Mouse (Mus musculus): Measurements from ENCODE around the gene Pacrg. TPM values are rescaled to one million over a fixed set of nuclear protein-coding genes. Genes with fewer than 3 reads are reported as not detected.

Pacrg gene
- polyA plus RNA-seq, 1 experiment from 2014 or later: 9.2 TPM

- no peaks in the 10 kb centered on the region for H3K9me3 ChIP-seq (ENCODE audit: control insufficient read depth, low read length)
- DNase-seq: no peak
- no peak overlapping the region for H3K9ac ChIP-seq (replicated peaks; ENCODE audit: low read length)
- 82% methylated on average over 4 of the region's 4 CpGs for WGBS
- no peak overlapping the region for H3K4me2 ChIP-seq (ENCODE audit: low read length)
- H3K4me3 ChIP-seq (replicated peaks; ENCODE audit: low read depth, low read length): no peak overlapping the region
- no peak overlapping the region for H3K27ac ChIP-seq (replicated peaks; ENCODE audit: low read depth, low read length)
- ATAC-seq (ENCODE audit: low FRiP score, low TSS enrichment): no peak
- no peaks in the 10 kb centered on the region for H3K36me3 ChIP-seq (ENCODE audit: control insufficient read depth, insufficient read depth, low read length)
- no peaks in the 10 kb centered on the region for H3K27me3 ChIP-seq (ENCODE audit: control insufficient read depth, insufficient read depth, low read length)
- H3K4me1 ChIP-seq (ENCODE audit: control insufficient read depth, insufficient read depth, low read length): no peaks in the 10 kb centered on the region
These were observed 178.8 kb downstream of the Pacrg start for GRCm38 (mm10) chr17:10661294-10661693.

- no peak overlapping the region for H3K9ac ChIP-seq (replicated peaks; ENCODE audit: low read length)
- no peak overlapping the region for H3K27ac ChIP-seq (replicated peaks; ENCODE audit: low read depth, low read length)
- ATAC-seq (ENCODE audit: low FRiP score, low TSS enrichment) (no peak), DNase-seq (no peak)
- no peak overlapping the region for H3K4me3 ChIP-seq (replicated peaks; ENCODE audit: low read depth, low read length)
- no peaks in the 10 kb centered on the region for H3K4me1 ChIP-seq (ENCODE audit: control insufficient read depth, insufficient read depth, low read length)
- H3K4me2 ChIP-seq (ENCODE audit: low read length): no peak overlapping the region
- H3K9me3 ChIP-seq (ENCODE audit: control insufficient read depth, low read length): no peaks in the 10 kb centered on the region
- WGBS: 92% methylated on average over 7 of the region's 7 CpGs
- no peaks in the 10 kb centered on the region for H3K36me3 ChIP-seq (ENCODE audit: control insufficient read depth, insufficient read depth, low read length)
- H3K27me3 ChIP-seq (ENCODE audit: control insufficient read depth, insufficient read depth, low read length): no peaks in the 10 kb centered on the region
These were observed 196.5 kb downstream of the Pacrg start for GRCm38 (mm10) chr17:10643604-10644003.

- Histone ChIP-seq H3K4me3 (replicated peaks; ENCODE audit: low read depth, low read length) (no peak overlapping the region), H3K27me3 (ENCODE audit: control insufficient read depth, insufficient read depth, low read length) (no peaks in the 10 kb centered on the region), H3K4me1 (ENCODE audit: control insufficient read depth, insufficient read depth, low read length) (no peaks in the 10 kb centered on the region), H3K9ac (replicated peaks; ENCODE audit: low read length) (no peak overlapping the region), H3K9me3 (ENCODE audit: control insufficient read depth, low read length) (no peaks in the 10 kb centered on the region), H3K4me2 (ENCODE audit: low read length) (no peak overlapping the region), H3K27ac (replicated peaks; ENCODE audit: low read depth, low read length) (no peak overlapping the region), H3K36me3 (ENCODE audit: control insufficient read depth, insufficient read depth, low read length) (no peaks in the 10 kb centered on the region)
- WGBS: 55% methylated on average over 1 of the region's 1 CpGs
- DNase-seq (no peak), ATAC-seq (ENCODE audit: low FRiP score, low TSS enrichment) (no peak)
These were observed 200.3 kb downstream of the Pacrg start for GRCm38 (mm10) chr17:10639816-10640215.

- H3K4me1 ChIP-seq (ENCODE audit: control insufficient read depth, insufficient read depth, low read length): no peaks in the 10 kb centered on the region
- H3K27me3 ChIP-seq (ENCODE audit: control insufficient read depth, insufficient read depth, low read length): no peaks in the 10 kb centered on the region
- no peak overlapping the region for H3K4me2 ChIP-seq (ENCODE audit: low read length)
- no peak overlapping the region for H3K9ac ChIP-seq (replicated peaks; ENCODE audit: low read length)
- no peak overlapping the region for H3K27ac ChIP-seq (replicated peaks; ENCODE audit: low read depth, low read length)
- H3K9me3 ChIP-seq (ENCODE audit: control insufficient read depth, low read length): no peaks in the 10 kb centered on the region
- DNase-seq (no peak), ATAC-seq (ENCODE audit: low FRiP score, low TSS enrichment) (no peak)
- WGBS: 73% methylated on average over 8 of the region's 8 CpGs
- no peak overlapping the region for H3K4me3 ChIP-seq (replicated peaks; ENCODE audit: low read depth, low read length)
- no peaks in the 10 kb centered on the region for H3K36me3 ChIP-seq (ENCODE audit: control insufficient read depth, insufficient read depth, low read length)
These were observed 204.1 kb downstream of the Pacrg start for GRCm38 (mm10) chr17:10635955-10636470.

GRCm38 (mm10) chr17:10635470-10635869, 204.6 kb downstream of the Pacrg start:
- Histone ChIP-seq H3K9me3 (ENCODE audit: control insufficient read depth, low read length) (no peaks in the 10 kb centered on the region), H3K4me1 (ENCODE audit: control insufficient read depth, insufficient read depth, low read length) (peaks cover 4% of the 10 kb centered on the region; the same call in 1 of the 2 replicates), H3K27ac (replicated peaks; ENCODE audit: low read depth, low read length) (no peak overlapping the region), H3K4me2 (ENCODE audit: low read length) (no peak overlapping the region), H3K4me3 (replicated peaks; ENCODE audit: low read depth, low read length) (no peak overlapping the region), H3K9ac (replicated peaks; ENCODE audit: low read length) (no peak overlapping the region), H3K27me3 (ENCODE audit: control insufficient read depth, insufficient read depth, low read length) (no peaks in the 10 kb centered on the region), H3K36me3 (ENCODE audit: control insufficient read depth, insufficient read depth, low read length) (no peaks in the 10 kb centered on the region)
- ATAC-seq (ENCODE audit: low FRiP score, low TSS enrichment) (no peak), DNase-seq (no peak)
- WGBS: 94% methylated on average over 11 of the region's 11 CpGs

GRCm38 (mm10) chr17:10635046-10635445, 205.1 kb downstream of the Pacrg start:
- no peaks in the 10 kb centered on the region for H3K36me3 ChIP-seq (ENCODE audit: control insufficient read depth, insufficient read depth, low read length)
- H3K9me3 ChIP-seq (ENCODE audit: control insufficient read depth, low read length): no peaks in the 10 kb centered on the region
- H3K4me3 ChIP-seq (replicated peaks; ENCODE audit: low read depth, low read length): no peak overlapping the region
- WGBS: 91% methylated on average over 6 of the region's 6 CpGs
- DNase-seq (no peak), ATAC-seq (ENCODE audit: low FRiP score, low TSS enrichment) (no peak)
- no peak overlapping the region for H3K9ac ChIP-seq (replicated peaks; ENCODE audit: low read length)
- H3K27me3 ChIP-seq (ENCODE audit: control insufficient read depth, insufficient read depth, low read length): no peaks in the 10 kb centered on the region
- H3K27ac ChIP-seq (replicated peaks; ENCODE audit: low read depth, low read length): no peak overlapping the region
- no peak overlapping the region for H3K4me2 ChIP-seq (ENCODE audit: low read length)
- peaks cover 8% of the 10 kb centered on the region for H3K4me1 ChIP-seq (ENCODE audit: control insufficient read depth, insufficient read depth, low read length)

GRCm38 (mm10) chr17:10633769-10634168, 206.3 kb downstream of the Pacrg start:
- DNase-seq (no peak), ATAC-seq (ENCODE audit: low FRiP score, low TSS enrichment) (no peak)
- no peak overlapping the region for H3K27ac ChIP-seq (replicated peaks; ENCODE audit: low read depth, low read length)
- H3K27me3 ChIP-seq (ENCODE audit: control insufficient read depth, insufficient read depth, low read length): no peaks in the 10 kb centered on the region
- peaks cover 10% of the 10 kb centered on the region for H3K4me1 ChIP-seq (ENCODE audit: control insufficient read depth, insufficient read depth, low read length)
- H3K4me2 ChIP-seq (ENCODE audit: low read length): no peak overlapping the region
- H3K4me3 ChIP-seq (replicated peaks; ENCODE audit: low read depth, low read length): no peak overlapping the region
- no peaks in the 10 kb centered on the region for H3K9me3 ChIP-seq (ENCODE audit: control insufficient read depth, low read length)
- H3K36me3 ChIP-seq (ENCODE audit: control insufficient read depth, insufficient read depth, low read length): no peaks in the 10 kb centered on the region
- H3K9ac ChIP-seq (replicated peaks; ENCODE audit: low read length): no peak overlapping the region
- 95% methylated on average over 7 of the region's 7 CpGs for WGBS

- H3K9ac ChIP-seq (replicated peaks; ENCODE audit: low read length): no peak overlapping the region
- DNase-seq (no peak), ATAC-seq (ENCODE audit: low FRiP score, low TSS enrichment) (no peak)
- H3K36me3 ChIP-seq (ENCODE audit: control insufficient read depth, insufficient read depth, low read length): no peaks in the 10 kb centered on the region
- no peaks in the 10 kb centered on the region for H3K27me3 ChIP-seq (ENCODE audit: control insufficient read depth, insufficient read depth, low read length)
- H3K4me3 ChIP-seq (replicated peaks; ENCODE audit: low read depth, low read length): no peak overlapping the region
- H3K9me3 ChIP-seq (ENCODE audit: control insufficient read depth, low read length): no peaks in the 10 kb centered on the region
- H3K4me2 ChIP-seq (ENCODE audit: low read length): no peak overlapping the region
- H3K4me1 ChIP-seq (ENCODE audit: control insufficient read depth, insufficient read depth, low read length): peaks cover 10% of the 10 kb centered on the region
- no peak overlapping the region for H3K27ac ChIP-seq (replicated peaks; ENCODE audit: low read depth, low read length)
- WGBS: 85% methylated on average over 4 of the region's 4 CpGs
These were observed 211.9 kb downstream of the Pacrg start for GRCm38 (mm10) chr17:10628240-10628639.

GRCm38 (mm10) chr17:10627476-10627875, 212.6 kb downstream of the Pacrg start:
- H3K27ac ChIP-seq (replicated peaks; ENCODE audit: low read depth, low read length): no peak overlapping the region
- no peak overlapping the region for H3K4me2 ChIP-seq (ENCODE audit: low read length)
- H3K9me3 ChIP-seq (ENCODE audit: control insufficient read depth, low read length): no peaks in the 10 kb centered on the region
- no peak overlapping the region for H3K4me3 ChIP-seq (replicated peaks; ENCODE audit: low read depth, low read length)
- H3K27me3 ChIP-seq (ENCODE audit: control insufficient read depth, insufficient read depth, low read length): no peaks in the 10 kb centered on the region
- no peak for ATAC-seq (ENCODE audit: low FRiP score, low TSS enrichment)
- no peaks in the 10 kb centered on the region for H3K36me3 ChIP-seq (ENCODE audit: control insufficient read depth, insufficient read depth, low read length)
- H3K9ac ChIP-seq (replicated peaks; ENCODE audit: low read length): no peak overlapping the region
- peaks cover 10% of the 10 kb centered on the region for H3K4me1 ChIP-seq (ENCODE audit: control insufficient read depth, insufficient read depth, low read length)
- 59% methylated on average over 2 of the region's 2 CpGs for WGBS
- peak; percentile 50 for DNase-seq
